Mouse (Mus musculus) olfactory bulb, adult 2 months (tissue): ENCODE measurements around the gene Gm44790. TPM values are rescaled to one million over a fixed set of nuclear protein-coding genes. Genes with fewer than 3 reads are reported as not detected.
"Not testable (repeated sequence)": the region's sequence is repeated elsewhere in the genome, so short reads cannot be mapped to it uniquely, and the experiment has no call there.

Experiments
- H3K27ac ChIP-seq: fragments of 200-500 bp; 2 replicates; pipeline ENCODE4 v1.5.1; 2012; ENCODE audit warnings: low read depth, low read length; ENCODE audit not compliant: insufficient read depth
- H3K4me1 ChIP-seq: fragments of 200-500 bp; 2 replicates; pipeline ENCODE4 v1.6.1; 2012; ENCODE audit warnings: low read length; ENCODE audit not compliant: control insufficient read depth, insufficient read depth
- H3K4me3 ChIP-seq: fragments of 200-500 bp; 2 replicates; pipeline ENCODE4 v1.5.1; 2012; ENCODE audit warnings: mild to moderate bottlenecking, low read depth, low read length, moderate library complexity; ENCODE audit not compliant: insufficient read depth
- CTCF ChIP-seq: fragments of 200-500 bp; IDR thresholded peaks from 2 replicates; pipeline ENCODE4 v1.5.1; 2012; ENCODE audit warnings: low read depth, mild to moderate bottlenecking, low read length, moderate library complexity; ENCODE audit not compliant: insufficient read depth
- POLR2A ChIP-seq: fragments of 200-500 bp; IDR thresholded peaks from 2 replicates; pipeline ENCODE4 v1.6.1; 2012; ENCODE audit warnings: mild to moderate bottlenecking, low read depth, low read length, moderate library complexity; ENCODE audit not compliant: insufficient read depth
- WGBS: fragments of 180-500 bp; shearing (Covaris S2); methylation state at CpG from one replicate; pipeline ENCODE4 v1.1.7; 2018; 5-methylcytosine and 5-hydroxymethylcytosine counted together
- polyA plus RNA-seq: library from polyadenylated mRNA; stranded (reverse); fragments of >200 nt; gene quantifications from 2 replicates; pipeline ENCODE4 v1.2.4, GENCODE M21; 2012; ENCODE audit warnings: low replicate concordance; ENCODE audit not compliant: missing spikeins, insufficient read depth, insufficient read length

Gm44790 gene
- not detected in 2 replicates for polyA plus RNA-seq

- TF ChIP-seq POLR2A (no peak), CTCF (no peak)
- 97% methylated on average over 1 of the region's 1 CpGs for WGBS
- no peaks in the 10 kb centered on the region for H3K4me1 ChIP-seq
- H3K4me3 ChIP-seq: no peak within 1 kb of the TSS
- H3K27ac ChIP-seq: no peak within 1 kb of the TSS
Measured at GRCm38 (mm10) chr6:86426358-86426757, at the start of gene Gm44790. Gene Gm44790, plus strand, starts transcription at chr6:86426658.

GRCm38 (mm10) chr6:86378341-86378740 is 48.1 kb upstream of the Gm44790 start:
- TF ChIP-seq CTCF (no peak), POLR2A (no peak)
- Histone ChIP-seq H3K27ac (no peak overlapping the region), H3K4me1 (no peaks in the 10 kb centered on the region), H3K4me3 (no peak overlapping the region)
- WGBS: 50% methylated on average over 3 of the region's 3 CpGs

GRCm38 (mm10) chr6:86380112-86380511 is 46.3 kb upstream of the Gm44790 start:
- H3K4me1 ChIP-seq, H3K4me3 ChIP-seq, H3K27ac ChIP-seq: not testable (repeated sequence)
- WGBS: 73% methylated on average over 8 of the region's 8 CpGs

GRCm38 (mm10) chr6:86382551-86382950 is 43.9 kb upstream of the Gm44790 start:
- TF ChIP-seq POLR2A (no peak), CTCF (no peak)
- H3K27ac ChIP-seq: no peak overlapping the region
- H3K4me3 ChIP-seq: no peak overlapping the region
- H3K4me1 ChIP-seq: no peaks in the 10 kb centered on the region

- TF ChIP-seq POLR2A (no peak), CTCF (no peak)
- no peaks in the 10 kb centered on the region for H3K4me1 ChIP-seq
- no peak overlapping the region for H3K27ac ChIP-seq
- no peak overlapping the region for H3K4me3 ChIP-seq
- WGBS: 49% methylated on average over 16 of the region's 16 CpGs
Measured at GRCm38 (mm10) chr6:86383370-86383769, 43.1 kb upstream of the Gm44790 start.

GRCm38 (mm10) chr6:86384692-86385091 is 41.8 kb upstream of the Gm44790 start:
- H3K27ac ChIP-seq: no peak overlapping the region
- H3K4me3 ChIP-seq: no peak overlapping the region
- H3K4me1 ChIP-seq: no peaks in the 10 kb centered on the region
- no peak for TF ChIP-seq CTCF
- 46% methylated on average over 4 of the region's 4 CpGs for whole genome bisulfite sequencing

GRCm38 (mm10) chr6:86385362-86386104 is 40.9 kb upstream of the Gm44790 start:
- Histone ChIP-seq H3K27ac (no peak overlapping the region), H3K4me3 (no peak overlapping the region), H3K4me1 (no peaks in the 10 kb centered on the region)
- WGBS: 92% methylated on average over 5 of the region's 5 CpGs
- TF ChIP-seq CTCF (no peak), POLR2A (no peak)

- no peak overlapping the region for H3K4me3 ChIP-seq
- 82% methylated on average over 12 of the region's 12 CpGs for WGBS
- no peaks in the 10 kb centered on the region for H3K4me1 ChIP-seq
- TF ChIP-seq POLR2A (no peak), CTCF (no peak)
- no peak overlapping the region for H3K27ac ChIP-seq
Measured at GRCm38 (mm10) chr6:86387313-86387712, 39.1 kb upstream of the Gm44790 start.

GRCm38 (mm10) chr6:86388461-86388860 is 38.0 kb upstream of the Gm44790 start:
- Histone ChIP-seq H3K4me3 (no peak overlapping the region), H3K27ac (no peak overlapping the region), H3K4me1 (no peaks in the 10 kb centered on the region)
- WGBS: 87% methylated on average over 18 of the region's 18 CpGs
- TF ChIP-seq CTCF: no peak
- no peak for TF ChIP-seq POLR2A

GRCm38 (mm10) chr6:86391326-86391725 is 35.1 kb upstream of the Gm44790 start:
- Histone ChIP-seq H3K4me1 (peaks cover 10% of the 10 kb centered on the region), H3K4me3 (no peak overlapping the region), H3K27ac (no peak overlapping the region)
- WGBS: 86% methylated on average over 5 of the region's 5 CpGs
- TF ChIP-seq CTCF: no peak
- TF ChIP-seq POLR2A: no peak
